Mouse (Mus musculus): ENCODE results near the gene Kcnmb1. TPM values are rescaled to one million over a fixed set of nuclear protein-coding genes. Genes with fewer than 3 reads are reported as not detected.

Gene Kcnmb1
- 0.66 and 0.74 TPM in 2 replicates for polyA plus RNA-seq (2015; fragmentation: Nextera tagmentation; extraction: Ambion mirVana)

DNA sequence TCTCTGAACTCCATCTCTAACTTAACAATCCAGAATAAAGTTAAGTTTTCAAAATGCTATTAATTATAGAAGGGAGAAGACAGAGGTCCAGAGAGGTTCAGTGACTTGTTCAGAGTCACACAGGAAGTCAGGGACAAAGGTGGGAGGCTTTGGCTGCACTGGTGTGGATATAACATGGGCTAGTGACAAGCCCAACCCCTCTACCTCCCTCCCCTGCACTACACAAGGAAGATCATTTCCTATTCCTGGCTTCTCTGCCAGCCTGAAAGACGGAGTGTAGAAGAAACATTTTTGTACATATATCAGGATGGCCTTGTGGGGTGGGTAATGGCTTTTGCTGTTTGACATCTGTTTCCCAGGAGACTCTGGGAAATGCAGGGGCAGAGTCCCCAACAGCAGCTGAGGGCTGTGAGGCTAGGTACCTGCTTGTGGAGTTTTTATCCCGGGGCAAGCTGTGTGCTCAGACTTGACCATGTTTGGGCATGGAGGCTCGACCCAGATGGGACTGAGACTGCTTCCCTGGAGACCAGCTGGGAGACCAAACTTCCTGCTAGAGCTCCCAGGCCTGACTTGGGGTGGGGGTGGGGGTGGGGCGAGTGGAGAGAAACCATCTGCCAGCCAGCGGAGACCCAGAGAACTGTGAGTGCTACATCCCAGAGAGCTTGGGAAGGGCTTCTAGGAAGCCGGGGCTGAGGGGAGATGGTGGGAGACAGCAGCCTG lies at the start of gene Kcnmb1:
Gene Kcnmb1 (plus strand): TSS at position 326 of the 720 bp plus-strand sequence.
- peak; percentile 65 for DNase-seq (ENCODE audit: low spot score)
- Histone ChIP-seq H3K27me3 (replicated peaks; ENCODE audit: insufficient read depth, low read length) (no peaks in the 10 kb centered on the region), H3K4me2 (replicated peaks; ENCODE audit: low read depth, low read length) (no peak within 1 kb of the TSS), H3K4me1 (ENCODE audit: insufficient read depth, low read depth, low read length) (no peaks in the 10 kb centered on the region), H3K9me3 (ENCODE audit: low read length) (no peaks in the 10 kb centered on the region), H3K27ac (ENCODE audit: low read length) (no peak within 1 kb of the TSS), H3K36me3 (ENCODE audit: insufficient read depth, low read length) (no peaks in the 10 kb centered on the region), H3K4me3 (ENCODE audit: low read depth, low read length) (no peak within 1 kb of the TSS), H3K9ac (replicated peaks; ENCODE audit: low read depth) (no peak within 1 kb of the TSS)
- ATAC-seq: peak; percentile 85
- WGBS: 25% methylated on average over 6 of the region's 6 CpGs
- TF ChIP-seq CTCF (IDR thresholded peaks at IDR 0.05) (no peak), EP300 (IDR thresholded peaks at IDR 0.05) (no peak)

DNA sequence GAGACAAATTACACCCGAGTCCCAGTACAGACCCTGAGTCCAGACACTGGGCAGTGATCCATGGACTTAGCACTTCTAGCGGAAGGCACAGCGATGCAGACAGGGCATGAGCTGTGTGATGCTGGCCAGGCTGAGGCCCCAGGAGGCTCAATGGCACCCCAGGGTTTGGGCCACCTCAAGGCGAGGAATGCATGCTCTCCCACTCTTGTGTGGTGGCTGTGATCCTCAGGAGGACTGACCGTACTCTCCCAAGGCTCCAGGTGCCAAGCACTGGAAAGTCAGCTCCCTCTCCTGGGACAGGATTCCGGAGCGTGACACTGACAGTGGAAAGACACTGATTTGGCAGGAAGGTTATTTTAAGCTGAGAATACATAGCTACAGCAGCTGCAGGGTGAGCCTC lies 49.8 kb upstream of the Kcnmb1 start:
- Histone ChIP-seq H3K9ac (replicated peaks; ENCODE audit: low read depth) (no peak overlapping the region), H3K36me3 (ENCODE audit: insufficient read depth, low read length) (no peaks in the 10 kb centered on the region), H3K27ac (ENCODE audit: low read length) (no peak overlapping the region), H3K4me1 (ENCODE audit: insufficient read depth, low read depth, low read length) (no peaks in the 10 kb centered on the region), H3K27me3 (replicated peaks; ENCODE audit: insufficient read depth, low read length) (no peaks in the 10 kb centered on the region), H3K4me2 (replicated peaks; ENCODE audit: low read depth, low read length) (no peak overlapping the region), H3K9me3 (ENCODE audit: low read length) (no peaks in the 10 kb centered on the region), H3K4me3 (ENCODE audit: low read depth, low read length) (no peak overlapping the region)
- TF ChIP-seq EP300 (IDR thresholded peaks at IDR 0.05) (no peak), CTCF (IDR thresholded peaks at IDR 0.05) (no peak)
- WGBS: 73% methylated on average over 7 of the region's 7 CpGs
- ATAC-seq (no peak), DNase-seq (ENCODE audit: low spot score) (no peak)

DNA sequence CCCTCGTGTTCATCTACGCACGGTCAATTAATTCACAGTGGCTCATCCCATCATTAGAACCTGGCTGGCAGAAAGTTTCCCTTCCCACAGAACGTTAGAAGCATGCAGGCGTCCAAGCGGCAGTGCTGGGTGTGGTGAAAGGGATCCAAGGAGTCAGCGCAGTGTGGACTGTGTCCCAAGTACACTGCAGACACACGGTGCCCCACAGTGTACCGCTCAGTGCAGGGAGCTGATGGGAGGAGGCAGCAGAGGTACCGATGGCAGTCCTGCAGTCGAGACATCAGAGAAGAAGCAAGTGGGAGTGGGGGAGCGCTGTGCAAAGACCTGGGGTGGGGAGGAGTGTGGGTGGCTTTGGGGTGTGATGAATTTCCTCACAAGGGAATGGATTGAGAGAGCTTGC lies 48.6 kb upstream of the Kcnmb1 start:
- H3K27ac ChIP-seq (ENCODE audit: low read length): no peak overlapping the region
- no peak for TF ChIP-seq CTCF (IDR thresholded peaks at IDR 0.05)
- no peak for TF ChIP-seq EP300 (IDR thresholded peaks at IDR 0.05)
- WGBS: 77% methylated on average over 12 of the region's 12 CpGs

DNA sequence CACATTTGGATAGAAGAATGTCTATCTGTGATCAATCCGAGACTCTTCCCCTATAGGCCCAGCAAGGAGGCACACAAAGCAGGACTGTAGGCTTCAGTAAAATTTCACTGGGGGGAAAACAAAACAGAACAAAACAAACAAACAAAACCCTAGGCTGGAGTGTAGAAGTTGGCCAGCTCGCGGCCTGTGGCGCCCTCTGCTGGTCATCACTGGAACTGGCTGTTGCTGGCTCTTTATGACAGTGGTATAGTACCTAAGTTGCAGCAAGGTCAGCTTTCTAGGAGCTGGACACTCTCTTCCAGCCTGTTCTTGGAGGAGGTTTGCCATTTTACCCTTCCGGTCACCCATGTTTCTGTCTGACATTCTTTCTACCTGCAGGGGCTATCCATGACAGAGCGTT lies 45.2 kb upstream of the Kcnmb1 start:
- no peaks in the 10 kb centered on the region for H3K27me3 ChIP-seq (replicated peaks; ENCODE audit: insufficient read depth, low read length)
- H3K9ac ChIP-seq (replicated peaks; ENCODE audit: low read depth): no peak overlapping the region
- no peaks in the 10 kb centered on the region for H3K4me1 ChIP-seq (ENCODE audit: insufficient read depth, low read depth, low read length)
- ATAC-seq: no peak
- no peak overlapping the region for H3K4me2 ChIP-seq (replicated peaks; ENCODE audit: low read depth, low read length)
- H3K36me3 ChIP-seq (ENCODE audit: insufficient read depth, low read length): no peaks in the 10 kb centered on the region
- peak; percentile 50 for DNase-seq (ENCODE audit: low spot score)
- no peak for TF ChIP-seq EP300 (IDR thresholded peaks at IDR 0.05)
- peak; percentile 99 for TF ChIP-seq CTCF (IDR thresholded peaks at IDR 0.05)
- 20% methylated on average over 6 of the region's 6 CpGs for WGBS
- H3K9me3 ChIP-seq (ENCODE audit: low read length): no peaks in the 10 kb centered on the region
- no peak overlapping the region for H3K27ac ChIP-seq (ENCODE audit: low read length)
- H3K4me3 ChIP-seq (ENCODE audit: low read depth, low read length): no peak overlapping the region

More for the DNA sequence above, 48.6 kb upstream of the Kcnmb1 start:
- Histone ChIP-seq H3K4me2 (replicated peaks; ENCODE audit: low read depth, low read length) (no peak overlapping the region), H3K4me3 (ENCODE audit: low read depth, low read length) (no peak overlapping the region), H3K4me1 (ENCODE audit: insufficient read depth, low read depth, low read length) (no peaks in the 10 kb centered on the region), H3K9ac (replicated peaks; ENCODE audit: low read depth) (no peak overlapping the region), H3K9me3 (ENCODE audit: low read length) (no peaks in the 10 kb centered on the region), H3K36me3 (ENCODE audit: insufficient read depth, low read length) (no peaks in the 10 kb centered on the region), H3K27me3 (replicated peaks; ENCODE audit: insufficient read depth, low read length) (no peaks in the 10 kb centered on the region)
- DNase-seq (ENCODE audit: low spot score) (no peak), ATAC-seq (no peak)

DNA sequence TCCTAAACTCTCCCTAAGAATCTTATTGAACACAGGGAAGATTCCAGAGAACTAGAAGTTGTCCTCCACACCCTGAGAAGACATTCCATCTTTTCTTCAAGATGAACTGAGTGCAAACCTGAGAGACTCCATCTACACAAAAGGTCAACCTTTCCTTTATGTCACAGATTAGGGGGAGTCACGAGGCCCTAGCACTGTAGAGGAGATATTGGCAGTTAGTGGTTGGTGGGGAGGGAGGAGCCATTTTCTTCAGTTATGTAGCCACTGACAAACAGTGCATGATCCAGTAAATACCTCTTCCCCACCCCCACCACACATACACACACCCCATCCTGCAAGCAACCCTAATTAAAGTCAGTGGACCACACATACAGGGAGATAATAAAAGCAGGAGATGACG lies 44.4 kb upstream of the Kcnmb1 start:
- Histone ChIP-seq H3K27ac (ENCODE audit: low read length) (no peak overlapping the region), H3K27me3 (replicated peaks; ENCODE audit: insufficient read depth, low read length) (no peaks in the 10 kb centered on the region), H3K36me3 (ENCODE audit: insufficient read depth, low read length) (no peaks in the 10 kb centered on the region), H3K4me3 (ENCODE audit: low read depth, low read length) (no peak overlapping the region), H3K9ac (replicated peaks; ENCODE audit: low read depth) (no peak overlapping the region), H3K9me3 (ENCODE audit: low read length) (no peaks in the 10 kb centered on the region), H3K4me1 (ENCODE audit: insufficient read depth, low read depth, low read length) (no peaks in the 10 kb centered on the region), H3K4me2 (replicated peaks; ENCODE audit: low read depth, low read length) (no peak overlapping the region)
- TF ChIP-seq EP300 (IDR thresholded peaks at IDR 0.05): no peak
- TF ChIP-seq CTCF (IDR thresholded peaks at IDR 0.05): no peak
- ATAC-seq (no peak), DNase-seq (ENCODE audit: low spot score) (no peak)
- WGBS: 42% methylated on average over 2 of the region's 2 CpGs

DNA sequence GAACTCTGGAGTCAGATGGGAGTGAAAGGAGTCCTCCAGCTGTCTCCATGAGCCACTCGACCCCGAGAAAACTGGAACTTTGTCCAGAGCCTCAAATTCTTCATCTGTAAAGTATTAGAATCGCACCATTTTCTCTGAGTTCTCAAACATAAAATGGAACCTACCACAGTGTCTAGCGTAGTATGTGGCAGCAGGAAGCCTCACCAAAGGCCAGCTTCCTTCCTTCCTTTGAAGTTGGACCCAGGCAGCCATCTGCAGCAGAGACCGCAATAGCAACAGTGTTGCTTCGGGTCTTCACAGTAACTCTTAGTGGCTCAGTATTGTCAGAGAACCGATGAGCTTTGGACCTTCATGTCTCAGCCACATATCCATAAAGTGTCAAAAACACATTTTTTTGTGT lies 43.0 kb upstream of the Kcnmb1 start:
- no peak for TF ChIP-seq EP300 (IDR thresholded peaks at IDR 0.05)
- TF ChIP-seq CTCF (IDR thresholded peaks at IDR 0.05): no peak
- no peak overlapping the region for H3K4me3 ChIP-seq (ENCODE audit: low read depth, low read length)
- no peak overlapping the region for H3K9ac ChIP-seq (replicated peaks; ENCODE audit: low read depth)
- H3K4me2 ChIP-seq (replicated peaks; ENCODE audit: low read depth, low read length): no peak overlapping the region
- no peaks in the 10 kb centered on the region for H3K36me3 ChIP-seq (ENCODE audit: insufficient read depth, low read length)
- 74% methylated on average over 7 of the region's 7 CpGs for WGBS
- H3K27me3 ChIP-seq (replicated peaks; ENCODE audit: insufficient read depth, low read length): no peaks in the 10 kb centered on the region
- ATAC-seq (no peak), DNase-seq (ENCODE audit: low spot score) (no peak)
- no peaks in the 10 kb centered on the region for H3K4me1 ChIP-seq (ENCODE audit: insufficient read depth, low read depth, low read length)
- H3K27ac ChIP-seq (ENCODE audit: low read length): no peak overlapping the region
- no peaks in the 10 kb centered on the region for H3K9me3 ChIP-seq (ENCODE audit: low read length)

All from lung, postnatal 0 days (tissue).